Mouse (Mus musculus) spleen, adult 12 weeks (tissue): ENCODE results near the gene Igf1r.

ENCODE experiments used
- DNase-seq: peaks from one replicate; pipeline ENCODE4 v3.0.0; 2022; ENCODE audit warnings: low spot score

The Igf1r gene

GRCm38 (mm10) chr7:68009635-68010034 lies 57.0 kb downstream of the Igf1r start:
- no peak for DNase-seq

GRCm38 (mm10) chr7:68010168-68010567 lies 57.5 kb downstream of the Igf1r start:
- DNase-seq = no peak

GRCm38 (mm10) chr7:68010802-68011201 lies 58.2 kb downstream of the Igf1r start:
- no peak for DNase-seq

GRCm38 (mm10) chr7:68011385-68012122 lies 58.9 kb downstream of the Igf1r start:
- DNase-seq = no peak

- no peak for DNase-seq
These were observed 59.5 kb downstream of the Igf1r start for GRCm38 (mm10) chr7:68012123-68012474.

DNA sequence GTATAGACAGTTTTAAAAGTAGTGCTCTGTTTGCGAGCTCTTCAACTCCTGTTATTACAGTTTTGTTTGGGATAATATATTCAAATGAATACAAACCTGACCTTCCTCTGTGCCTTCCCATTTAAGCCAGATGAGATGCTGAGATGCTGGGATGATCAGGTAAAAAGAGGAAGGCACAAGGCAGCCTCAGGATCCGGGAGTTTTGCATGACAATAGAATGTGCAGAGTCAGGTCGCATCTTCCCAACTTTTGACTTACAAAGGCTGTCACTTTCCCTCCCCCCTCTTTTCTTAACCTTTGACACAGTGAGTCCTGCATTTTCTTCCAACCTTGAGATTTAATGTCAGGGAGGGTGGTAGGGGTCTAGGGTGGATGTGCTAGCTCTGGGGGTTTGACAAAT lies 61.9 kb downstream of the Igf1r start:
- no peak for DNase-seq

- DNase-seq = no peak
These were observed 62.8 kb downstream of the Igf1r start for GRCm38 (mm10) chr7:68015404-68015803.

GRCm38 (mm10) chr7:68018038-68018437 lies 65.4 kb downstream of the Igf1r start:
- no peak for DNase-seq

- no peak for DNase-seq
These were observed 67.9 kb downstream of the Igf1r start for GRCm38 (mm10) chr7:68020556-68020955.

GRCm38 (mm10) chr7:68021741-68022140 lies 69.1 kb downstream of the Igf1r start:
- no peak for DNase-seq

DNA sequence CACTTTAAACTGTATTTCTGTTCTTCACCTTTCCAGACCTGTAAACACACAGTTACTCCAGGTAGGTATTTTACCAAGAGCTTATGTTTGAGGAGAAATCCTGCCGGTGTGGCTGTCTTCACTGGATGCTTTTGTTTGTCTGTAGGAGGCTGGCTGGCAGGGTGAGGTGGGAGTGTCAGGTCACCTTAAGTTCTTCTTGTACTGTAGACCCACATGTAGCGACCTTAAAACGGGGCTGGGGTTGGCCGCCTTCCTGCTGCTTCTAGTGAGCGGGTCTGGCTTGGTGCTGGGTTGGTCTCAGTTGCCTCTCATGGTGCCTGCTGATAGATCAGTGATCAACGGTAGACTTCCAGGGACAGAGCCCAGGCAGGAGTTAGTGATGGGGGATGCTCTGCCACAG lies 69.6 kb downstream of the Igf1r start:
- no peak for DNase-seq

DNA sequence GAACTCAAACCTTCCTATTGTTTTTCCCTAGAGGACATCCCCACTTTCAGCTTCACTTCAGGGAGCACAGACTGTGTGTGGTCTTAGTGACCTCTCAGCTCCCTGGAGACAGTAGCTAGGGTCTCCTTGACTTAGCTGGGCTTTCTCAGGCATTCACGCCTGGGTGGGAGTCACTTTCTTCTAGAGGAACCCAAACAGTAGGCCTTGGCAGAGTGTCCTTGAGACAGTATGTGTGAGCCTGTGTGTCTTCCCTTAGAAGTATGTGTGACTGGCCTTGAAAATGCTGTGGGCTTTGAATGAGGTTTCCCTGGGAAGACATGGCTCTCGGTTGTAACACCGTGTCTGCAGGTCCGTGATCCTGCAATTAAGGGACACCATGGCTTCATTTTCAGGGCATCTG lies 71.3 kb downstream of the Igf1r start:
- DNase-seq = no peak

DNA sequence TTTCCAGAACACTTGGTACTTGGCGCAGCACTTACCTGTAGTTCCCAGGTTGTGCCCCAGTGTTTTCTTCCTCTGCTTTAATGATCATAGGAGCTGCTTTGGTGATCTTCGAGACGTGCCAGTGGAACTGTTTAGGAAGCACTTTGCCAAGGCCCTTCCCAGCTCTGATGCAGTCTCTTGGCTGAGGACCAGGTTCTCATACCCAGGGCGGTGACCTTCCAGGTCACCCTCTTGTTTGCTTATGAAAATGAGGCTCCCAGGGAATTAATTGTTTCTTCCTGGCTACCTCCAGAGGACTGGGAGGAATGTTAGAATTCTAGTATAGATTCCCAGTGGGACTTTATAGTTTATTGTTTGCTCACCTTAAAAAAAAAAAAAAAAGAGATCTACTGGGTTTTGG lies 72.0 kb downstream of the Igf1r start:
- DNase-seq = no peak

DNA sequence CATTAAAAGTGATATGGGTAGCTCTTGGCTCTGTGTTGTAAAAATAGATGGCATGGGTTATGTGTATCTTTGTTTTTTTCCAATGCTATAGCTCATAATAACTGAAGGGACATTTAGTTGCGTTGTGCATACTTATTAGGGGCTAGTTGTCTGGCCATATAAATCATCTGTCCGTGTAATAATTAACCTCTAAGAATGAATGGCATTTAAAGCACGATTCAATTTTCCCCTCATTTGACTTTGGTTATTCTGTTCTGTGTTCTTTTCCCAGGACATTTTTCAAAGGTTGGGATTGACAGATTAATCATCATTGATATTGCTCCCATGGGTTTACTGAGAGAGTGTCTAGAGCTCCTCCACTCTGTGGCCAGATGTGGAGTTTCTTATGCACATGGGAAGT lies 72.8 kb downstream of the Igf1r start:
- no peak for DNase-seq

- no peak for DNase-seq
These were observed 73.4 kb downstream of the Igf1r start for GRCm38 (mm10) chr7:68026076-68026475.

- no peak for DNase-seq
These were observed 75.5 kb downstream of the Igf1r start for GRCm38 (mm10) chr7:68028167-68028566.

DNA sequence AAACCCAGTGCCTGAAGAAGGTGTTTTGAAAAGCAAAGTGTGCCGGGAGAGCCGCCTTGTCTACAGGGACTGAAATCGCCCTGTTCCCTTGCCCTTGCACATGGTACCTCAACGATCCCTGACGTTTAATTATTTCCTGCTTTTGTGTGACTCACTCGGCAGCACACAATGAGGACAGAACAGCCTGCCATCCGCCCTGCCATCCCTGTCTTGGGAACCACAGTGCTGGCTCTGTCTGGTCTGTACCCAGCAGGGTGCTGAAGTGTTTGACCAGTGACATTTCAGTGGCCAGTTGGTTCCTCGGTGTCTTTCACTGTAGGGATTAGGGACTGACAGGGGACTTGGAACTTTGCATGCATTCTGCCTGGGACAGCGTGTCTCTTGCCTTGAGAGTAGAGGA lies 78.2 kb downstream of the Igf1r start:
- DNase-seq = no peak

DNA sequence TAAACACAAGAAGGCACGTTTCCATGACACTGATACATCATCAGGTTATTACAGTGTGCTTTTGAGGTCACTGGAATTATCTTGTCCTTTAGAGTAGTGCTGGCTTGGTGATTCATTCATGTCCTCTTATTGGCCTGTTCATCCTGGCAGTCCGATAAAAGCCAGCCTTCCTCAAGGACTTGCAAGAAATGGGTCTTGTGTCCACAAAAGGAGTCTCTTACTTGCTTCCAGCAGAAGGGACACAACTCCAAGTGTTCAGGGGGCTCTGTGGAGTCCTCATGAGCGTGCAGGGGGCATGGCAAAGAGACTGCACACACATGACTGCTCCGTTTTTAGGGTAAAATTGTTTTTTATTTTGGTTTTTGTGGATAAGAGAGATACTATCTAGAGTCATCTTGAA lies 83.9 kb downstream of the Igf1r start:
- DNase-seq = no peak

- DNase-seq = no peak
These were observed 86.2 kb downstream of the Igf1r start for GRCm38 (mm10) chr7:68038846-68039245.

GRCm38 (mm10) chr7:68039550-68039949 lies 86.9 kb downstream of the Igf1r start:
- DNase-seq = no peak

GRCm38 (mm10) chr7:68044621-68045020 lies 92.0 kb downstream of the Igf1r start:
- DNase-seq = no peak

DNA sequence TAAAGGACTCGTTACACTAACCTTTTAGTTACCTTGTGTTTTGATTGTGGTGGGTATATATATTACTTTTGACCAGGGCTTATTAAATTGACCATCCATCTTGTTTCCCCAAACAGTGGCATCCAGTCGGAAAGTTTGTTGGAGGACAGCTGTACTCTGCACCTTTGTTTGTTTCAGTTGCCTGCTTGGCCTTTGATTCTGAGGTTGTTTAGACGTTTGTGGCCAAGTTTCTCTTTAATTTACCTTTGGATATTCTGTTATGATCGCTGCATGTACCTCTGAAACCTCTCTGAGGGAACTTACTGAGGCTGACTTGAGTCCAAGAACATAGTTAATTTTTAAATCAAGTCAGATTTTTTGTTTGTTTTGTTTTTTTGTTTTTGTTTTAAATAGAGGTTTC lies 94.5 kb downstream of the Igf1r start:
- no peak for DNase-seq

- no peak for DNase-seq
These were observed 95.9 kb downstream of the Igf1r start for GRCm38 (mm10) chr7:68048532-68048931.

DNA sequence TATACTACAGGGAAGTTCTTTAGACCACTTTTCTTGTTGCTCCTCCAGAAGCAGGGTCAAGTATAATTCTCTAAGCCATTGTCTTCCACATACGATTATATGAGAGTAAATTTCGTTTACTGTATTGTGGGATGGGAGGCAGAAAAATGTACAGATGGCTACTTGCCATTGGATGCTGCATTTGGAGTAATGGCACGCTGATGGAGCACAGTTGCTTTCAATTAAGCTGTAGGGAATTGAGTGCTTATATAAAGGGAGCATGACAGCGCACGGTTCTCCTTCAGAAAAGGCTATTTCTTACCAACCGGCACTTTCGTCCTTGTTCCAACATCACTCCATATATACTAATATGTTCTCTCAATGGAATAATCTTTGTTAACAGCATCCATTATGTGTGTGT lies 96.4 kb downstream of the Igf1r start:
- no peak for DNase-seq
